Mouse (Mus musculus): ENCODE results near the gene Lrrc32. TPM values are rescaled to one million over a fixed set of nuclear protein-coding genes. Genes with fewer than 3 reads are reported as not detected.

The Lrrc32 gene
- polyA plus RNA-seq (2014; fragmentation: Nextera tagmentation; extraction: Ambion mirVana) = 9.7 and 10.6 TPM in 2 replicates

GRCm38 (mm10) chr7:98489131-98489530 lies at the start of gene Lrrc32:
Gene Lrrc32 (plus strand): TSS chr7:98489283.
- H3K36me3 ChIP-seq (ENCODE audit: control insufficient read depth, insufficient read depth, low read length) = no peaks in the 10 kb centered on the region
- H3K9ac ChIP-seq (ENCODE audit: low read depth, low read length) = peak within 1 kb of the TSS; percentile 63
- no peak within 1 kb of the TSS for H3K27ac ChIP-seq (replicated peaks; ENCODE audit: low read depth, low read length)
- no peaks in the 10 kb centered on the region for H3K9me3 ChIP-seq (ENCODE audit: control insufficient read depth, low read length)
- ATAC-seq (ENCODE audit: low read depth) (no peak), DNase-seq (ENCODE audit: low spot score) (no peak)
- H3K4me3 ChIP-seq (ENCODE audit: low read depth, low read length) = peak within 1 kb of the TSS; percentile 52
- H3K4me1 ChIP-seq (ENCODE audit: control insufficient read depth, insufficient read depth, low read length) = peaks cover 22% of the 10 kb centered on the region
- 55% methylated on average over 6 of the region's 6 CpGs for WGBS
- H3K4me2 ChIP-seq (ENCODE audit: low read depth, low read length) = peak within 1 kb of the TSS; percentile 90
- no peaks in the 10 kb centered on the region; the same call in 1 of the 2 replicates for H3K27me3 ChIP-seq (replicated peaks; ENCODE audit: control insufficient read depth, insufficient read depth, low read length)

GRCm38 (mm10) chr7:98439956-98440466 lies 49.1 kb upstream of the Lrrc32 start, which contains the start of gene Gucy2d:
Gene Gucy2d (plus strand): TSS chr7:98440416.
- H3K4me2 ChIP-seq (ENCODE audit: low read depth, low read length) = no peak within 1 kb of the TSS
- no peak within 1 kb of the TSS for H3K4me3 ChIP-seq (ENCODE audit: low read depth, low read length)
- ATAC-seq (ENCODE audit: low read depth) (no peak), DNase-seq (ENCODE audit: low spot score) (no peak)
- 48% methylated on average over 10 of the region's 10 CpGs for WGBS
- no peaks in the 10 kb centered on the region for H3K4me1 ChIP-seq (ENCODE audit: control insufficient read depth, insufficient read depth, low read length)
- no peak within 1 kb of the TSS for H3K9ac ChIP-seq (ENCODE audit: low read depth, low read length)
- no peaks in the 10 kb centered on the region for H3K27me3 ChIP-seq (replicated peaks; ENCODE audit: control insufficient read depth, insufficient read depth, low read length)
- no peaks in the 10 kb centered on the region for H3K36me3 ChIP-seq (ENCODE audit: control insufficient read depth, insufficient read depth, low read length)
- H3K9me3 ChIP-seq (ENCODE audit: control insufficient read depth, low read length) = no peaks in the 10 kb centered on the region
- no peak within 1 kb of the TSS for H3K27ac ChIP-seq (replicated peaks; ENCODE audit: low read depth, low read length)

- no peaks in the 10 kb centered on the region for H3K36me3 ChIP-seq (ENCODE audit: control insufficient read depth, insufficient read depth, low read length)
- no peaks in the 10 kb centered on the region for H3K4me1 ChIP-seq (ENCODE audit: control insufficient read depth, insufficient read depth, low read length)
- H3K4me2 ChIP-seq (ENCODE audit: low read depth, low read length) = no peak overlapping the region
- H3K27me3 ChIP-seq (replicated peaks; ENCODE audit: control insufficient read depth, insufficient read depth, low read length) = no peaks in the 10 kb centered on the region
- H3K27ac ChIP-seq (replicated peaks; ENCODE audit: low read depth, low read length) = no peak overlapping the region
- no peaks in the 10 kb centered on the region for H3K9me3 ChIP-seq (ENCODE audit: control insufficient read depth, low read length)
- no peak for DNase-seq (ENCODE audit: low spot score)
- 68% methylated on average over 3 of the region's 3 CpGs for WGBS
- no peak for ATAC-seq (ENCODE audit: low read depth)
- H3K9ac ChIP-seq (ENCODE audit: low read depth, low read length) = no peak overlapping the region
- H3K4me3 ChIP-seq (ENCODE audit: low read depth, low read length) = no peak overlapping the region
These were observed 42.2 kb upstream of the Lrrc32 start for GRCm38 (mm10) chr7:98446873-98447272.

- peak; percentile 69 for DNase-seq (ENCODE audit: low spot score)
- Histone ChIP-seq H3K4me1 (ENCODE audit: control insufficient read depth, insufficient read depth, low read length) (no peaks in the 10 kb centered on the region), H3K4me3 (ENCODE audit: low read depth, low read length) (no peak overlapping the region), H3K36me3 (ENCODE audit: control insufficient read depth, insufficient read depth, low read length) (no peaks in the 10 kb centered on the region), H3K4me2 (ENCODE audit: low read depth, low read length) (no peak overlapping the region), H3K27me3 (replicated peaks; ENCODE audit: control insufficient read depth, insufficient read depth, low read length) (no peaks in the 10 kb centered on the region), H3K27ac (replicated peaks; ENCODE audit: low read depth, low read length) (no peak overlapping the region), H3K9ac (ENCODE audit: low read depth, low read length) (no peak overlapping the region), H3K9me3 (ENCODE audit: control insufficient read depth, low read length) (no peaks in the 10 kb centered on the region)
- 62% methylated on average over 11 of the region's 11 CpGs for WGBS
- ATAC-seq (ENCODE audit: low read depth) = peak; percentile 9; the same call in 1 of the 2 replicates
These were observed 41.3 kb upstream of the Lrrc32 start for GRCm38 (mm10) chr7:98447585-98448308.

GRCm38 (mm10) chr7:98448309-98448630 lies 40.8 kb upstream of the Lrrc32 start:
- ATAC-seq (ENCODE audit: low read depth) (no peak), DNase-seq (ENCODE audit: low spot score) (no peak)
- Histone ChIP-seq H3K9me3 (ENCODE audit: control insufficient read depth, low read length) (no peaks in the 10 kb centered on the region), H3K4me2 (ENCODE audit: low read depth, low read length) (no peak overlapping the region), H3K4me1 (ENCODE audit: control insufficient read depth, insufficient read depth, low read length) (no peaks in the 10 kb centered on the region), H3K36me3 (ENCODE audit: control insufficient read depth, insufficient read depth, low read length) (no peaks in the 10 kb centered on the region), H3K9ac (ENCODE audit: low read depth, low read length) (no peak overlapping the region), H3K27me3 (replicated peaks; ENCODE audit: control insufficient read depth, insufficient read depth, low read length) (no peaks in the 10 kb centered on the region), H3K4me3 (ENCODE audit: low read depth, low read length) (no peak overlapping the region), H3K27ac (replicated peaks; ENCODE audit: low read depth, low read length) (no peak overlapping the region)
- WGBS = 94% methylated on average over 5 of the region's 5 CpGs

- H3K4me3 ChIP-seq (ENCODE audit: low read depth, low read length) = no peak overlapping the region
- no peak overlapping the region for H3K4me2 ChIP-seq (ENCODE audit: low read depth, low read length)
- no peaks in the 10 kb centered on the region for H3K36me3 ChIP-seq (ENCODE audit: control insufficient read depth, insufficient read depth, low read length)
- no peak for DNase-seq (ENCODE audit: low spot score)
- H3K9me3 ChIP-seq (ENCODE audit: control insufficient read depth, low read length) = no peaks in the 10 kb centered on the region
- no peaks in the 10 kb centered on the region for H3K4me1 ChIP-seq (ENCODE audit: control insufficient read depth, insufficient read depth, low read length)
- 75% methylated on average over 9 of the region's 9 CpGs for WGBS
- H3K27me3 ChIP-seq (replicated peaks; ENCODE audit: control insufficient read depth, insufficient read depth, low read length) = no peaks in the 10 kb centered on the region
- no peak for ATAC-seq (ENCODE audit: low read depth)
- no peak overlapping the region for H3K9ac ChIP-seq (ENCODE audit: low read depth, low read length)
- H3K27ac ChIP-seq (replicated peaks; ENCODE audit: low read depth, low read length) = no peak overlapping the region
These were observed 39.4 kb upstream of the Lrrc32 start for GRCm38 (mm10) chr7:98449696-98450095.

GRCm38 (mm10) chr7:98454397-98455120 lies 34.5 kb upstream of the Lrrc32 start:
- Histone ChIP-seq H3K9me3 (ENCODE audit: control insufficient read depth, low read length) (no peaks in the 10 kb centered on the region), H3K36me3 (ENCODE audit: control insufficient read depth, insufficient read depth, low read length) (no peaks in the 10 kb centered on the region), H3K4me1 (ENCODE audit: control insufficient read depth, insufficient read depth, low read length) (no peaks in the 10 kb centered on the region), H3K27ac (replicated peaks; ENCODE audit: low read depth, low read length) (no peak overlapping the region), H3K9ac (ENCODE audit: low read depth, low read length) (no peak overlapping the region), H3K27me3 (replicated peaks; ENCODE audit: control insufficient read depth, insufficient read depth, low read length) (no peaks in the 10 kb centered on the region), H3K4me3 (ENCODE audit: low read depth, low read length) (no peak overlapping the region), H3K4me2 (ENCODE audit: low read depth, low read length) (no peak overlapping the region)
- no peak for ATAC-seq (ENCODE audit: low read depth)
- WGBS = 51% methylated on average over 10 of the region's 10 CpGs
- DNase-seq (ENCODE audit: low spot score) = peak; percentile 10

GRCm38 (mm10) chr7:98460319-98460718 lies 28.8 kb upstream of the Lrrc32 start:
- H3K9me3 ChIP-seq (ENCODE audit: control insufficient read depth, low read length) = no peaks in the 10 kb centered on the region
- no peaks in the 10 kb centered on the region for H3K36me3 ChIP-seq (ENCODE audit: control insufficient read depth, insufficient read depth, low read length)
- H3K27ac ChIP-seq (replicated peaks; ENCODE audit: low read depth, low read length) = no peak overlapping the region
- peaks cover 7% of the 10 kb centered on the region for H3K4me1 ChIP-seq (ENCODE audit: control insufficient read depth, insufficient read depth, low read length)
- ATAC-seq (ENCODE audit: low read depth) = peak; percentile 67; the same call in 1 of the 2 replicates
- peak; percentile 70 for DNase-seq (ENCODE audit: low spot score)
- no peaks in the 10 kb centered on the region for H3K27me3 ChIP-seq (replicated peaks; ENCODE audit: control insufficient read depth, insufficient read depth, low read length)
- peak overlapping the region; percentile 15; the same call in 1 of the 2 replicates for H3K9ac ChIP-seq (ENCODE audit: low read depth, low read length)
- no peak overlapping the region for H3K4me2 ChIP-seq (ENCODE audit: low read depth, low read length)
- no peak overlapping the region for H3K4me3 ChIP-seq (ENCODE audit: low read depth, low read length)
- WGBS = 28% methylated on average over 7 of the region's 7 CpGs

Measured in embryonic facial prominence, embryonic 14.5 days (tissue).